Mouse (Mus musculus) kidney, adult 8-10 months (tissue): Measurements from ENCODE around the gene Cpt1b.

Source experiments
- DNase-seq, 2 experiments: peaks; one replicate each; pipeline ENCODE4 v3.0.0; 2022

Cpt1b gene

DNA sequence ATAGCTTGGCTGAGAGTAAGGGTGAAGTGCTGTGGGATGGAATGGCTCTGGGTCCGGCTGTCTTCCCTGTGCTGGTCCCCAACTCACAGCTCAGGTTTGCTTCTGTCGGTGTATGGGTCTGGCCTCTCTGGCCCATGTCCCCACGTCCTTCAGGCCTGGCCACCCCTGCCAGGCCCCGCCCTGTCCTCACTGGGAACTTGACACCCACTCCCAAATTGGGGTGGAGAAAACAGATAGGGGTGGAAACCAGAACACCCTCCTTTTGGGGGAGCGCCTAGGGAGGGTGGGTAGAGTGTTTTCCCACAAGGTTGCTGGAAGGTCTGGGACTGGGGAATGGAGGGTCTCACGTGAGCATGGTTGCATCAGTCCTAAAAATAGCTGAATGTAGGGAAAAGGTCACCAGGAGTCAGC, at the start of gene Cpt1b:
Gene Cpt1b (minus strand): TSS at position 153 of the 411 bp plus-strand sequence.
- DNase-seq, result peak; percentile 46 to 73

DNA sequence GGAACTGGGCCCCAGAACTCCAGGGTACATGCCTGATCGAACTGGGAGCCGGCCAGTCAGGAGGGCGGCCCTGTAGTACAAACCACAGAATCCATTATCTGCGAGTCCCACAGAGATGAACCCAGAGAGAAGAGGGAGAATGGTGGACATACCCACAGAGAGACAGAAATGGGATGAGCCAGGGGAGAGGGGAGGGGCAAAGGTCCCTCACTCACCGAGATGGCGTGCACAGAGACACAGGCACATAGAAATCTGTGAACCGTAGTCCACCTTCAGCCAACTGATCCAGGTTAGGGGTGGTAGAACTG, 49.6 kb upstream of the Cpt1b start:
- no peak for DNase-seq

DNA sequence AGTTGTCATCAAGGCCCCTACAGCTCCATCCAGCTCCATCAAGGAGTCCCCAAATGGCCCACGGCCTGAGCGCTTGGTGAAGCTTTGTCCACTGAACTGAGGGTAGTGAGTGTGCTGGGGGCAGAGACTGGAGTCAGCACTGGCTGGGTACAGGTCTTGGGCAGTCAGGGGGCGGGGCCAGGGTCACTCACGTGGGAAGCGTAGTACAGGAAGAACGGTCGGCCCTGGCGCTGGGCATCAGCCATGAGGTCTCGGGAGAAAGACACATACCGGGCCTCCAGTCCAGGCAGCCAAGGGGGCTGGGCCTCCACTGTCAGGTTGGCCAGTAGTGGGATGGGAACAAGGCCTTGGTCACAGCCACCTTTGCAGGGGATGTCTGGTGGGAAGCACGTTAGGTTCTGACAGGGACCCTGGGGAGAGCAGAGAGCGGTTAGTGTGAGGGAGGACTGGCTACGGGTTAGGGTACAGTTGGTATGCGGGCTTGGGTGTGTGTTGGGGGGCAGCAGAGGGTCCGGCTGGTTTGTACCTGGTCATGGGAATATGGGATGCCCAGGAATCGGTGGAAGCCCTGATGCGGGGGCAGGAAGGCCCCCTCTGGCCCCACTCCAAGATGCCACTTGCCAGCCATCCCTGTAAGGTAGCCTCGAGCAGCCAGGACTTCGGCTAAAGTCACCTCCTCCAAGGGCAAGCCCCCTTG, 49.1 kb upstream of the Cpt1b start:
- DNase-seq, result no peak

DNA sequence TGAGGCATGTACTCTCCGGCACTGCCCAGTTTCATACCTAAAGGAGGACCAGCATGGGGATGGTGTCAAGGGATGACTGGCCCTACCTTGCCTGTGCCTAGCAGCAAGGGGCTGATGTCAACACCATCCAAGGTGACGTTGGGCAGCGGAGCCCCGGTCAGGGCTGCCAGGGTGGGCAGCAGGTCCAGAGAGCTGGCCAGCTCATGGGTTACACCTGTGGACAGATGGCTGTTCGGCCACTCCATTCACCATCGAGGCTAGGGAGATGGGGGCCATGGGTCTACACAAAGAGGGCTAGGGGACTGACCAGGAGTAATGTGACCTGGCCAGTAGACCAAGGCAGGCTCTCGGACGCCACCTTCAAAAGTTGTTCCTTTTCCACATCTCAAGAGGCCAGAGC, 48.3 kb upstream of the Cpt1b start:
- DNase-seq, result no peak

DNA sequence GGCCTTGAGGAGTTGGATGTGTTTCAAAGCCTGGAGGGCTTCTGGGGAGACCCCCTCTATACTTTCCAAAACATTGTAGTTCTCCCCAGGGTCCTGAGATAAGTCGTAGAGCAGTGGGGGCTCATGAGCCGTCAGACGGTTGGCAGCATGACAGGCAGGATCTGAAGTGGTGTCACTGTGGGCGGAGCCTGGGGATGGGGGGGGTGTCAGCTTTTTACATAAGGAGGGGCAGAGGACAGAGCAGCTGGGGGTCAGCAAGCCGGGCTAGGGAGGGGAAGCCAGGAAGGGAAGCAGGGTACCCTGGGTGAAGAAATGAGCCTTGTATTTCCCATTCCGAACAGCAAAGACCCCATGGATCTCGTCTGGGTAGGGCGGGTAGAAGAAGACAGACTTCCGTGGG, 47.7 kb upstream of the Cpt1b start:
- DNase-seq, result no peak

DNA sequence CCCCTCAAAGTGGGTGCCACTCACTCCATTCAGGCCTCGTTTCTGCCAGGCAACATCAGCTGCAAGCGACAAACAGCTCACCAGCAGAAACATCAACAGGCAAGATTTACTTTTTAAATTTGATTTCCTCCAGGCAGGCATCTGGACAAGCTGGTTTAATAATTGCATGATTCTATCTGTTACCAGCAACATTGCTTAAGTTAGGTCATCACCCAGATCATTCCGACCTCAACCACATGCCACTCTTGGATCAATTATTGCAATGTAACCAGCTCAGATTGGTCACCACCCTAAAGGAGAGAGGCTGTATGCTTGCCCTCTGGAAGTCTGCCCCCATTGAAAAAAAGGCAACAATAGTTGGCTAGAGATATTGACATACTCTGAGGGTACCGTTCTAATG, 45.8 kb upstream of the Cpt1b start:
- no peak for DNase-seq

DNA sequence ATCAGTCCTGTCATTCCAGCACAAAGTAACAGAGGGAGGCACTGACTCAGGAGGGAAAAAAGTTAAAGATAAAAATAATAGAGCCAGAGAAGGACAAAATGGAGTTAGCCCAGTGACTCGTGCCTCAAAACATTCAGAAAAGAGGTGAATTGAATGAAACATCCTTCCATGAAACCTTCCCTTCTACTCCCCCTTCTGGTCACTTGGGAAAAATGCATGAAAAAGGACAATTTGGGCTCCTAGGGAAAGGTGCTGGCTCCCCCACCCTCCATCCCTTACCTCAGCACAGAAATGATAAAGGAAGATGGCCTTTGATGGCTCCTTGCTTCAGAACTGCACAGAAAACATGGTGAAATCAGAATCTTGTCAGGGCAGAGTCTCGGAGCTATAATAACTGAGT, 42.9 kb upstream of the Cpt1b start:
- no peak for DNase-seq

DNA sequence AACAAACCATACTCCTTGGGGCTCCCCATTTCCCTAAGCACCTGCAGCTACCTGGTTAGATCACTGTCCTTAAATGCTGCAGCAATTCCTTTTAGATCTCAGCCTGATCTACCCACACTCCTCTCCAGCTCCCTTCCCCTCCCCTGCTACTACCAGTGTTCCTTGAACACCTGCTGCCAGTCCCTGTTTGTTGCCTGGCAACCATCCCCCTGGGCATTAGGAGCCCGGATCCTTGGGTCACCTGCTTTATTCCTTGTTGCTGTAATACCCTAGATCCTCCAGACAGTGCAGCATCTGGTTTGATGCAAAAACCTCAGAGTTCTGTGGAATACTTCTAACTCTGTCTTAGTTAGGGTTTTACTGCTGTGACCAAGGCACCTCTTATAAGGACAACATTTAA, 39.4 kb upstream of the Cpt1b start:
- DNase-seq, result no peak

DNA sequence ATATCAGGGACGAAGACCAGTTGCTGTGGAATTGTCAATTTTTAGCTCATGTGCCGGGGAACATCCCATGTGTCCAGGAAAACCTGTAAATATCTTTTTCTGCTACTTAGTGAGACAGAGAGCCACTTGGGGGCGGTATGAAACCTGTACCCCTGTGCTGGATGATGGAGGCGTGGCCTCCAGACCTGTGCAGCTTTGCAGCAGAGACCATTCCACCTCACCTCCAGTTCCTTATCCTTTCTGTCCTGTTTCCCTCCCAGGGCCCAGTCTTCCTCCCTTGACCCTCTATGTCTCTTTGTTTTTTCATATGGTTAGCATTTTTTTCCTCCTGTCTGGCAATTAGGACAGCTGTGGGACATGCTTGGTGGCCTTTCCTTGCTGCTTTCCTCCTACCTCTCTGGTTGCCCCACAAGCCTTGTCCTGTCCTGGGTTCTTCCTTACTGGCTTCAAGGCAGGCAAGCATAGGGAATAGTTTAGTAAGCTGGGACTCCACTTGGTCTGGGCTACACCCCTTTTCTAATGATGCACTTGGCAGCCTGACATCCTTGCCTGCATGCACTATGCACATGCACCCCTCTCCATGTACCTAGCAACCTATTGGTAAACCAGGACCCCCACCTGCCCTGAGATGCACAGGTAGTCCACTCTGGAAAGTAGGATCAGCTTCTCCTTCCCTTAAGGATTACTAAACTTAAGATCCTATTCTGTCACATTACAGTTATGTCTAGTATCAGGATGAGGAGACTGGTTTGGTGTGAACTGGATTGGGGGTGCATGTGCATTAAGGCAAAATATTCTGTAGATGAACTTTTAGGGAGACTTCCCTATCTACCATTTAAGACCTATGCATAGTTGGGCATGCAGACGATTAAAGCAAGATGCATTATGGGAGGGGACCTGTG, 37.9 kb upstream of the Cpt1b start:
- DNase-seq, result no peak

DNA sequence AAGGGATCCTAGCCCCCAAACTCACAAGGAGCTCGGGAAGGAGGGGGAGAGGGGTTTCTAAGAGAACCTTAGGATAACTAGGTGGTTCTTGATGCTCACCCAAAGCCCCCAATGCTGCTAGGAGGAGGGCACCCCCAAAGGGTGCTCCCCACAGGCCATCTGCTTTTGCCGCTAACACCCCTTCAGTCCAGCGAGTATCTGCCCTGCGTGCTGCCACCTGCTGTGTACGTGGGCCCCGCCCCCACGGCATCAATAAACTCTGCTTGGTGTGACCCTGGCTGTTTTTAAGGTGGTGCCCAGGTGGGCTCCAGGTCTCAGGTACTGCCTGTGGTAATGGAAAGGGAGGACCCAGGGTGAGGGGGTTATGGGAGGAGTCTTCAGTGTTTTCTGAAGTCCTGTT, 36.5 kb upstream of the Cpt1b start:
- DNase-seq, result no peak

DNA sequence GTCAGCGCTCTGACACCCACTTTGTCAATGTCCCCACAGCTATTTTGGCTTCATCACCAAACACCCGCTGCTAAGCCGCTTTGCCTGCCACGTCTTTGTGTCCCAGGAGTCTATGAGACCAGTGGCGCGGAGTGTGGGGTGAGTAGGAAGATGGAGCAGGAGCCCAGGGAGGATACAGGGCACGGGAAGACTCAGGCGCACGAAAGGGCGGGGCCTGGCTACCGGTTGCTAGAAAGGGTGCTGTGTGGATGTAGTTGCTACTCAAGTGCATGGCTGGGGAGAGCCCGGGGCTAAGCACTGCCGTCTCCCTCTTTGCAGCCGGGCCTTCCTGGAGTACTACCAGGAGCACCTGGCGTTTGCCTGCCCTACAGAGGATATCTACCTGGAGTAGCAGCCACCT, 35.7 kb upstream of the Cpt1b start:
- no peak for DNase-seq

DNA sequence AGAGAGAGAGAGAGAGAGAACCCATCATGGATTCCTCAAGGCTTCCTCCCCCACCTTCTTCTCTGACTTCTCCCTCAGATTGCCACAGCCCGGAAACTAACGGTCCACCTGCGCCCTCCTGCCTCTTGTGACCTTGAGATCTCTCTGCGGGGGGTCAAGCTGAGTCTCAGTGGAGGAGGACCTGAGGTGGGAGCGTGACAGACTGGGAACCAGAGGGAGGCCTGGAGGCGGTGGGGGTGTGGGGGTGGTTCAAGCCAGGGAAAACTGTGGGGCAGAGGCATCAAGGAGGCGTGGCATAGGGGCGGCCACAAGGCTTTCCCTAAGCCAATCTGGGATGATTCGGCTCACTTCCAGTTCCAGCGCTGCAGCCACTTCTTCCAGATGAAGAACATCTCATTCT, 34.6 kb upstream of the Cpt1b start:
- no peak for DNase-seq

DNA sequence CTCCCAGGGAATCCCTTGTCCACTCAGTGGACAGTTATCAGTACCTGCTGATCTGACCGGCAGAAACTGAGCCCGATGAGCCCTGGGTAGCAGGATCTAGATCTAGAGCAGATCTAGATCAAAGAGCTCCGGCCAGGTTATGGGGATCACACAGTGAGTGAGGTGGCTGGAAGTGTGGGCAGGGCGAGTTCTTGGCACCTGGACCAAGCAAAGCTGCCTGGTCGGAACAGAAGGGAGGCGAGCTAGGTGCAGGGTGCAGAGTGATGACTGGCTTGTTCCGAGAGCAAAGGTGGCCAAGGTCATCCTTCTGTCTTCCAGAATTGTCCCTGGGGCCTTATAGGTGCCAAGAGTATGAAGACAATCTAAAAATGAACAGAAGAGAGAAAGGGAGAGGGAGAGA, 34.2 kb upstream of the Cpt1b start:
- no peak for DNase-seq

DNA sequence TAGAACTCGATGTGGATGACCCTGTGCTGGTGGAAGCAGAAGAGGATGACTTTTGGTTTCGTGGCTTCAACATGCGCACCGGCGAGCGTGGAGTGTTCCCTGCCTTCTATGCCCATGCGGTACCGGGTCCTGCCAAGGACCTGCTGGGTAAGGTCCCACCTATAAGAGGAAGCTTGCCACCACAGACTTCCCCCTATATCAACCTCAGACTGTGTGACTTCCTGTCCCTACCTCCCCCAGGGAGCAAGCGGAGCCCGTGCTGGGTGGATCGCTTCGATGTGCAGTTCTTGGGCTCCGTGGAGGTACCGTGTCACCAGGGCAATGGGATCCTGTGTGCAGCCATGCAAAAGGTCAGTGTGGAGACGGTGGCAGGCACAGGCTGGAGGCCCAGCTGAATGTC, 33.3 kb upstream of the Cpt1b start:
- no peak for DNase-seq

DNA sequence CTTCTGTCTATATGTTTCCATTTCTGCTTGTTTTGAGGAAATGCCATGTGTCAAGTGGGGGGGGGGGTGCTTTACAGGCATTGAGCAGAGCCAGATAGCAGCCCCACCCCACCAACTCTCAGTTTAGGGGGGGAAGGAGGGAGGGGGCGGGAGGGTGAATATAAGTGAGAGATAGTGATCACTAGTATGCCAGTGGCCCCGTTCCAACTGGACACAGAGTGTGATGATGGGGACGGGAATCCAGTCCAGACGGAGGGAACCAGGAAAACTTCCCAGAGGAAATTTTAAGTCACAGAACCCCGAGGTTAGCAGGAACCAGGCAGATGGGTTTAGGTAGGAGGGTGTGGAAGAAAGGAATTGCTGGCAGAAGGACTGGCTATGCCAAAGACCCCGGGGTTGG, 30.0 kb upstream of the Cpt1b start:
- no peak for DNase-seq

DNA sequence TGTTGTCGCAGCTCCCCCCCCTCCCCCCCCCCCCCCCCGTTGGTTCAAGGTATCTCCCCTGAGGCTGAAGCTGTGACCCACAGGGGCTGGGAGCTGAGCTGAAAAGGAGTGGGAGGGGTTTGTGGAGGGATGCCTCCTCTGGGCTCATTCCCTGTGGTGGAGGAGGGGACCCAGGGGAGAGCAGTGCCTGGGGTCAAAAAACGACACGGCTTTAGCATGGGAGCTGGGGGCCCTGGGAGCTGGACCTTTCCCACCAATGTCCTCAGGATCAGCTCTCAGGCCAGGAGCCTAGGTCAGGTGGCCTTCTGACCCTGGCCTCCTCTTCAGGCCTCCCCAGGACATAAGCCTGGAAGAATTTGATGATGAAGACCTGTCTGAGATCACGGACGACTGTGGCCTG, 29.2 kb upstream of the Cpt1b start:
- DNase-seq, result no peak

DNA sequence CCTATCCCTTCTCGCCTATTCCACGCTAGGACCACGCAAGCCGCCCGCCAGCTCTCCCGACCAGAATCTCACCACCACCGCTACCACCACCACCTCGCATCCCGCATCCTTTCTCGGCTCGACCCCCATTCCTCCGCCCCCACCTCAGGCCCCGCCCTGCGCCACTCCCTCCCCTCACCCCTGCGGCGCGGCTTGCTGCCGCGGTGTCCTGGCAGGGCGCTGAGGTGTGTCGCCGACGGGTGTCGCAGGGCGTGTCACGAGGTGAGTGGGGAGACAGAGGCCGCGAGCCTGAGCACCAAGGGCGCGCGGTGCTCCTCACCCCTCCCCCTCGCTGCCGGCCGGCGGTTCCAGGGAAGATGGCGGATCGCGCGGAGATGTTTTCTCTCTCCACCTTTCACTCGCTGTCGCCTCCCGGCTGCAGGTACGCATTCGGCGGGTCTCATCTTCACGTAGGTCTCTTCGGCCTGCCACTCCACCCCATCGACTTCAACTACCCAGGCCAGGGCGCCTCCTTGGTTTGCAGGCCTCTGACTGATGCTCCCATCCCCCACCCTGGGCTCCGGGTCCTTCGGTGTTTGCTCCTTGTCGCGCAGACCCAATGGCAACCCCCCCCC, 28.3 kb upstream of the Cpt1b start, which contains the start of gene Mapk8ip2:
Gene Mapk8ip2 (plus strand): TSS at position 49 of the 614 bp plus-strand sequence.
- DNase-seq, result no peak

DNA sequence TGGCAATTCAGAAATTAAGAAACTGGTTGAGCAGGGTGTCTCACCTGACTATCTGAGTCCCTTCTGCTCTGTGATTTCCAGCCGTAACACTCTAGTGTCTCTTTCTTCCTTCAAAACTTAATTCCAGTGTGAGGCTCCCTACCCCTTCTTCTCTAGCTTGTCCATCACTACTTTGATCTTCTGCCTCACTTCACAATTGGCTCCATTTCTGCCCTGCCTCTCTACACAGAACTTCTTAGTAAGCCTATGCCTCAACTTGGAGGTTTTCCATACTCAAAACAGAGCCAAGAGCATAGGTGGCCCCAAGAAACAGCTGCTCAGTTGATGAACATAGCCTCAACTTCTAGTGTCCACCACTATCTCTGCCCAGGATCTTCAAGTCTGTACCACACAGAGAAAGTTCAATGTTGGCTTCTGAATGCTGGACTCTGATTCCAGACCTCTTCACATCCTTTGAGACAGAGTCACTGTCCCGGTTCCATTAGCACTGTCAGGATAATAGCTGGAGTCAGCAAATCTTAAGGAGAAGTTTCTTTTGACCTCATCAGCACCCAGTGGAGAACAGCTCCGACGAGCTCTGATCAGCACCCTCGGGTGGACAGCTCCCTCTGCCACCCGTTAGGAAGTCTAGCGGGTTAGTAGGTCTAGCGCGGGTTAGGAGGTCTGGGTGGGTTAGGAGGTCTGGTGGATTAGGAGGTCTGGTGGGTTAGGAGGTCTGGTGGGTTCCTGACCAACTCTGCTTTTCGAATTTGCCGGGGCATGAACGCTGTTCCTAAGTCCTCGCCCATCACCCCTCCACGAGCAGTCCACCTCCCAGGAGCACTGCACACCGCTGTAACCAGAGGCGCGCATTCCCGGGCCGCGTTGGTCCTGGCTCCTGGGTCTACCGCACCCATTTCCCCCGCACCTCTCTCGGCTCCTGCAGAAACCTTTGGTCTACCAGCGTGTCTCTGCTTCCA, 27.5 kb upstream of the Cpt1b start:
- peak; percentile 29 to 68 for DNase-seq

DNA sequence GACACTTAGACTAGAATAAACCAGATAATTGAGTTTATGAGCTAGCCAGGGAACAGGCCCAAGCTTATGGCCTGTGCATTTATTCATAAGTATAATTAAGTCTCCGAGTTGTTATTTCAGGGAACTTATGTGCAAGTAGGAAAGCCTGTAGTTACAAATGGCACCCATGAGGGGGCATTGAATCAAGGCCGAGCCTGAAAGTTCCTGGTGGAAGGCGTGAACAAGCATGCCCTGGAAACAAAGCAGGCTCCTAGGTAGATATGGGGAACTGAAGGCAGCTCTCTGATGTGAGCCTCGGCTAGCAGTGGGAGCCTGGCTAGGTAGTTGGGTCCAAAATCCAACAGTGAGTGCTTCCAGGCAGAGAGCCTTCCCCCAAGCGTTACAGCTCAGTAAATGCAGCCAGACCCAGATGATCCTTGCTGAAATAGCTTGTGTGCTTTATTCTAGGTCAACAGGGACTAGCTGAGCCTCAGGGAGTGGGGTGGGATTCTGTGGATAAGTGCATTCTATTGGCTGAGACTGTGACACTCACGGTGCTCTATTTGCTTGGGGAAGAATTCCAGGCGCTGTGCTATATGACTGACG, 16.9 kb upstream of the Cpt1b start:
- DNase-seq, result no peak

DNA sequence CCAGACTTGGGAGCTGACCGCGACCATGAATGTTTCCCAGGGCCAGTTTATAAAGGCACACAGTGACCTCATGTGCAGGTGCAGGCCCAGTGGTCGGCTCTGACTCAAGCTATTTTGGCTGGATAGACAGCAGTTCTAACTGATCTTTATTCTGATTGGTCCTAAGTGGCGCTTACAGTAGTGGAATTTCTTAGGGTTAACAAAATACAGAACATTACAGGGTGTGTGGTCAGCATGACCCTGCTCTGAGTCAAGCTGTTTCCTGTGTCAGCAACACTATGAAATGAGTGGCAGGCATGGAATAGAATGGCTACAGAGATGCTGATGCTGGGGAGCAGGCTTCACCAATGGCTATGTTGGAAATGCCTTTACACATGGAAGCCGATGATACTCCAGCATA, 10.2 kb upstream of the Cpt1b start:
- no peak for DNase-seq

DNA sequence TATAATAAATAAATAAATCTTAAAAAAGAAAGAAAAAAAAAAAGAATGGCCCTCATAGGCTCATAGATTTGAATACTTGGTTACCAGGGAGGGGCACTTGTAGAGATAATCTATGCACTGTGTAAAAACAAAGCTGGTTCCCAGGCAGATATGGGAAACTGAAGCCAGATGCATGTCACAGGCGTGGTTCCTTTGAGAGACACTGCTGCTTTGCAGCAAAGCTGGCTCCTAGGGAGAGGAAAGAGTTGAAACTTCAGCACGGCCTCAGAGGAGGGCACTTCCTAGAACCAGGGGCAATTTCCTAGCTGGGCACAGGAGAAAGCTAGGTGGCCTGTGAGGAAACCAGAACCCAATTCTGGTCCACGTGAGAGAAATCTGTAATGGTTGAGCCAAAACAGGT, 8.5 kb upstream of the Cpt1b start:
- DNase-seq, result no peak

DNA sequence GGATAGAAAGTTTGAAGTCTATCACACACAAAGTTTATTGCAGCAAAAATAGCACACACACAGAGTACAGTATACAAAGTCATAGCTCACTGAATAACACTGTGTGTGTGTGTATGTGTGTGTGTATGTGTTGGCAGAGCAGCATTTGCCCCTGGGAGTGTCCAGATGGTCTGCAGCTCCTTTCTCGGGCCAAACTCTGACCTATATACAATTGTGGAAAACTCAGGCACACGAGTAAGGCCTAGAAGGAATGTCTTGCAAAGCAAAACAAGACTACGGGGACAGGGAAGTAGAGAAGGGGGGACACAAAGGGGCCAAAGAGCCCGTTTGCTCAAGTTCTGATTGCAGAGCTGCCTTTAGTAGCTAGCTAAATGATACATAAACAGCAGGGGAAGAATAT, 7.3 kb upstream of the Cpt1b start:
- DNase-seq, result no peak

DNA sequence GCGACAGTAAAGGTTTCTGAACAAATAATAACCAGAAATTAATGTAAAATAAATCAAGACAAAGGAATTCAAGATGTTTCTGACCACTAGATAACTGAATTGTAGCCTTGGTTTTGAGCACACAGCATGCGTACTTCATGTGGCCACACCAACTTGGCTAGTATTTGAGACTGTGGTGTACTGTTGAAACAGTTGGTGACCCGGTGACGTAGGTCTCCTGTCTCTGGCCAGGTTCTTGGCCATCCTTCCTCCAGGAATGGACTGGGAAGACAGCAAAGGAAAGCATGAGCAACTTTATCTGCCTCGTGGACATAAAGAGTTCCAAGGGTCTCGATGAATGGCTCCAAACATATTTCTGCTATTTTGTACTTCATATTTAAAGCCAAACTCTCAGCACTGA, 6.1 kb upstream of the Cpt1b start:
- DNase-seq, result no peak
